Mouse (Mus musculus): ENCODE data around the gene Ribc1. TPM values are rescaled to one million over a fixed set of nuclear protein-coding genes. Genes with fewer than 3 reads are reported as not detected.
A peak's percentile ranks its signal among the peaks of the same experiment; 100 is the strongest.

Gene Ribc1
- polyA plus RNA-seq (2016; fragmentation: Nextera tagmentation; extraction: Ambion mirVana): 5.5 and 6.0 TPM in 2 replicates

- Histone ChIP-seq H3K4me2 (peak within 1 kb of the TSS; percentile 54), H3K27me3 (peaks cover 54% of the 10 kb centered on the region), H3K9ac (peak within 1 kb of the TSS; percentile 69), H3K9me3 (no peaks in the 10 kb centered on the region), H3K4me1 (peaks cover 12% of the 10 kb centered on the region), H3K36me3 (replicated peaks) (0 out of 2 replicates have a peak, but pooled peaks cover 2% of the 10 kb centered on the region), H3K4me3 (replicated peaks) (peak within 1 kb of the TSS; percentile 53), H3K27ac (peak within 1 kb of the TSS; percentile 88)
- ATAC-seq (ENCODE audit: low FRiP score): peak; percentile 98
- WGBS: 20% methylated on average over 64 of the region's 64 CpGs
Measured at GRCm38 (mm10) chrX:152016151-152017145, at the start of gene Ribc1, which contains the start of gene Smc1a. Gene Ribc1 (minus strand): TSS chrX:152016295. Gene Smc1a (plus strand): TSS chrX:152016428.

DNA sequence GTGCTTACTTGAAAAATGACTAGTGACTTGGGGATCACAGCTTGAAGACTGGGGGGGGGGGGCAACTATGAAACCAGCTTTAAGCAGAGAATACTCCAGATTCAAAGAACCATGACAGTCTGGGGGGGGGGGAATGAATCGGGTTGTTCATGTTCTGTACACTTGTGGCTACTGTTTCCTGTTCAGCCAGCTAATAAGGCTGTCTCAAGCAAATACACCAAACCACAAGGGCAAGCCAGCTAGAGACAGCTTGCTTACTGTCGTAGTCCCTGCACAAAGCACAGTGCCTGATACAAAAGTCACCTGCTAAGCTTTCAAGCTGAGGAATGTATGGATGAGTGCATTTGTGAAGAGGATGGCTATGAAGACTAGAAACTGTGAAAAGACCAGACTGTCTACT lies 49.6 kb upstream of the Ribc1 start:
- Histone ChIP-seq H3K27me3 (peaks cover 61% of the 10 kb centered on the region), H3K36me3 (replicated peaks) (peaks cover 20% of the 10 kb centered on the region), H3K4me1 (no peaks in the 10 kb centered on the region), H3K4me2 (no peak overlapping the region), H3K4me3 (replicated peaks) (no peak overlapping the region), H3K9ac (no peak overlapping the region), H3K27ac (no peak overlapping the region), H3K9me3 (no peaks in the 10 kb centered on the region)
- WGBS: 69% methylated on average over 2 of the region's 2 CpGs
- no peak for ATAC-seq (ENCODE audit: low FRiP score)

DNA sequence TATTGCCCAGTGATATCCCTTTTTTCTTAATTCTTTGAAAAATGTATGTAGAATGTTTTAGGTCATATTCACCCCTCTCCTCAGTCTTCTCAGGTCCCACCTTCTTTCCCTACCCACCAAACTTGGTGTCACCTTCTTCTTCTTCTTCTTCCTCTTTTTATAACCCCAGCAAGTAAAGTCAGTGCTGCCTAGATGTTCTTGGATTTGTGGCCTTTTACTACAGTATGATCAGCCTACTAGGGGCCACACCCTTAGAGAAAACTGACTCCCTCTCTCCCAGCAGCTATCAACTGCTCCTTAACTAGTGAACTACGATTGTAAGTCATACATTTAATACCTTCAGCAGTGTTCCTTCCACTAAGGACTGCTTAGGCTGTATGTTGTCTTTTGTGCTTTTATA lies 38.0 kb upstream of the Ribc1 start:
- Histone ChIP-seq H3K4me2 (no peak overlapping the region), H3K9me3 (no peaks in the 10 kb centered on the region), H3K9ac (no peak overlapping the region), H3K27ac (no peak overlapping the region), H3K4me3 (replicated peaks) (no peak overlapping the region), H3K27me3 (peaks cover 22% of the 10 kb centered on the region), H3K4me1 (no peaks in the 10 kb centered on the region), H3K36me3 (replicated peaks) (peaks cover 13% of the 10 kb centered on the region)
- 83% methylated on average over 1 of the region's 1 CpGs for WGBS
- ATAC-seq (ENCODE audit: low FRiP score): no peak

DNA sequence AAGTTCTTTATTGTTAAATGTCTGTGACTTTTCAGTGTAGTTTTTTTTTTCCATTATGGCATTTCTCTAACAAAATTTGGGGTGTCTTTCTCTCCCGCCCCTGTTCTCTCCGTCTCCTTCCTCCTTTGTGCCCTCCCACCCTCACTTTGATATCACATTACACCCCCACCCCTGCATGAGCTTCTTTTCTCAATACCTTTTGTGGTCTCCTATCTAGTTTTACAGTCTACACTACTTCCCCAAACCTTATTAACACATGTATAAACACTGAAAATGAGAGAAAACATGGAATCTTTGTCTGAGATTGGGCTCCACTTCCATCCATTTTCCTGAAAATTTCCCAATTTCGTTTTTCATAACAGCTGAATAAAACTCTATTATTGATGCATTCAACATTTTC lies 36.5 kb upstream of the Ribc1 start:
- Histone ChIP-seq H3K27ac (no peak overlapping the region), H3K4me1 (no peaks in the 10 kb centered on the region), H3K36me3 (replicated peaks) (peaks cover 11% of the 10 kb centered on the region), H3K9ac (no peak overlapping the region), H3K9me3 (no peaks in the 10 kb centered on the region), H3K4me2 (no peak overlapping the region), H3K4me3 (replicated peaks) (no peak overlapping the region), H3K27me3 (peaks cover 20% of the 10 kb centered on the region)
- WGBS: 83% methylated on average over 3 of the region's 3 CpGs
- ATAC-seq (ENCODE audit: low FRiP score): no peak

GRCm38 (mm10) chrX:152047230-152047629 lies 31.1 kb upstream of the Ribc1 start:
- no peaks in the 10 kb centered on the region for H3K4me1 ChIP-seq
- H3K4me3 ChIP-seq (replicated peaks): no peak overlapping the region
- H3K9me3 ChIP-seq: no peaks in the 10 kb centered on the region
- H3K4me2 ChIP-seq: no peak overlapping the region
- no peak overlapping the region for H3K9ac ChIP-seq
- no peak overlapping the region for H3K27ac ChIP-seq
- H3K36me3 ChIP-seq (replicated peaks): peaks cover 18% of the 10 kb centered on the region
- no peak for ATAC-seq (ENCODE audit: low FRiP score)
- peaks cover 28% of the 10 kb centered on the region for H3K27me3 ChIP-seq

DNA sequence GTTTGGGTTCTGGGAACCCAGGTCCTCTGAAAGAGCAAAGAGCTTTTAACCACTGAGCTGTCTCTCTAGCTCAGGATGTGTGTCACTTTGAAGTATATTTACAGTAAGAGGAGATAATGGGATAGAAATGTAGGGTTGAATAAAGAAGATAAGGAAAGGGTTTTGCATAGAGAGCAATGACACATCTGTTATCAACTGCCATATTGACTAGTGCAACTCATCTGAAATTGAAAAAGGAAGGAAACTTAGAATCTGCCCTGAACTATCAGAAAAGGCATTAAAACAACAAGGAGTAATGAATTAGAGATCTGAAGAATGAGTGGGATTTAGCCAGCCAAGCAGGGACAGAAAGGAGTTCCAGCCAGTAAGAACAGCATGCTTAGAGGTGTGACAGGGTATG lies 23.8 kb upstream of the Ribc1 start:
- H3K4me1 ChIP-seq: no peaks in the 10 kb centered on the region
- H3K27ac ChIP-seq: no peak overlapping the region
- H3K9me3 ChIP-seq: no peaks in the 10 kb centered on the region
- ATAC-seq (ENCODE audit: low FRiP score): no peak
- no peak overlapping the region for H3K9ac ChIP-seq
- no peak overlapping the region for H3K4me2 ChIP-seq
- peaks cover 37% of the 10 kb centered on the region for H3K36me3 ChIP-seq (replicated peaks)
- H3K27me3 ChIP-seq: peaks cover 36% of the 10 kb centered on the region
- H3K4me3 ChIP-seq (replicated peaks): no peak overlapping the region

DNA sequence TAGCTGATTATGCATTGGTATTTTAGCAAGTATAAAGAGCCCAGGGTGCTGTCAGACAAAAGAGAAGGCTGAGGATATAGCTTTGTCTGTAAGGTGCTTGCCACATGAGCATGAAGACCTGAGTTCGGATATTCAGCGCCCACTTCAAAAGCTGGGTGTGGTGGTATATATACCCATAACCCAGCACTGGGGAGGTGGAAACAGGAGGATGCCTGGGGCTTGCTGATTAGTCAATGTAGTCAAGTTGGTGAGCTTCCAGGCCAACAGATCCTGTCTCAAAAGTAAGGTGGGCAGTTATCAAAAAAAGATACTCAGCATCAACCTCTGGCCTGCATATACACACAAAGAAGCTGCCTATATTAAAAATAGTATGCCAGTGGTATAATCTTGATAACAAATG lies 3.2 kb upstream of the Ribc1 start:
- WGBS: 92% methylated on average over 2 of the region's 2 CpGs
- H3K27me3 ChIP-seq: peaks cover 50% of the 10 kb centered on the region

GRCm38 (mm10) chrX:152017186-152017585 lies 1.1 kb upstream of the Ribc1 start:
- Histone ChIP-seq H3K9ac (peak overlapping the region; percentile 69), H3K4me2 (peak overlapping the region; percentile 54), H3K4me1 (peaks cover 12% of the 10 kb centered on the region), H3K27me3 (peaks cover 50% of the 10 kb centered on the region), H3K36me3 (replicated peaks) (0 out of 2 replicates have a peak, but pooled peaks cover 2% of the 10 kb centered on the region), H3K4me3 (replicated peaks) (peak overlapping the region; percentile 53), H3K27ac (no peak overlapping the region; the same call in 1 of the 2 replicates), H3K9me3 (no peaks in the 10 kb centered on the region)
- no peak for ATAC-seq (ENCODE audit: low FRiP score)
- WGBS: 34% methylated on average over 14 of the region's 14 CpGs

More for the DNA sequence above, 3.2 kb upstream of the Ribc1 start:
- Histone ChIP-seq H3K4me3 (replicated peaks) (no peak overlapping the region), H3K4me2 (no peak overlapping the region), H3K4me1 (peaks cover 12% of the 10 kb centered on the region), H3K27ac (no peak overlapping the region), H3K9ac (no peak overlapping the region), H3K36me3 (replicated peaks) (0 out of 2 replicates have a peak, but pooled peaks cover 7% of the 10 kb centered on the region), H3K9me3 (no peaks in the 10 kb centered on the region)
- no peak for ATAC-seq (ENCODE audit: low FRiP score)

GRCm38 (mm10) chrX:152015752-152016150 lies 344 bp downstream of the Ribc1 start:
- Histone ChIP-seq H3K9me3 (no peaks in the 10 kb centered on the region), H3K27ac (peak overlapping the region; percentile 88), H3K4me3 (replicated peaks) (peak overlapping the region; percentile 53), H3K9ac (peak overlapping the region; percentile 69), H3K4me1 (peaks cover 12% of the 10 kb centered on the region), H3K4me2 (peak overlapping the region; percentile 54), H3K36me3 (replicated peaks) (0 out of 2 replicates have a peak, but pooled peaks cover 2% of the 10 kb centered on the region), H3K27me3 (peaks cover 56% of the 10 kb centered on the region)
- ATAC-seq (ENCODE audit: low FRiP score): no peak; the same call in 1 of the 2 replicates
- WGBS: 21% methylated on average over 11 of the region's 11 CpGs

GRCm38 (mm10) chrX:152007863-152008262 lies 8.2 kb downstream of the Ribc1 start:
- peaks cover 6% of the 10 kb centered on the region; the same call in 1 of the 2 replicates for H3K36me3 ChIP-seq (replicated peaks)
- 88% methylated on average over 1 of the region's 1 CpGs for WGBS
- H3K4me2 ChIP-seq: no peak overlapping the region
- peaks cover 73% of the 10 kb centered on the region for H3K27me3 ChIP-seq
- no peaks in the 10 kb centered on the region for H3K9me3 ChIP-seq
- no peak overlapping the region for H3K27ac ChIP-seq
- H3K4me1 ChIP-seq: no peaks in the 10 kb centered on the region
- no peak overlapping the region for H3K4me3 ChIP-seq (replicated peaks)
- no peak overlapping the region for H3K9ac ChIP-seq
- ATAC-seq (ENCODE audit: low FRiP score): no peak

- peak overlapping the region; percentile 46 for H3K4me3 ChIP-seq (replicated peaks)
- peaks cover 80% of the 10 kb centered on the region for H3K27me3 ChIP-seq
- no peak overlapping the region for H3K27ac ChIP-seq
- no peaks in the 10 kb centered on the region for H3K4me1 ChIP-seq
- no peak for ATAC-seq (ENCODE audit: low FRiP score)
- 81% methylated on average over 2 of the region's 2 CpGs for WGBS
- peaks cover 6% of the 10 kb centered on the region; the same call in 1 of the 2 replicates for H3K36me3 ChIP-seq (replicated peaks)
- H3K4me2 ChIP-seq: peak overlapping the region; percentile 63
- no peak overlapping the region for H3K9ac ChIP-seq
- no peaks in the 10 kb centered on the region for H3K9me3 ChIP-seq
Measured at GRCm38 (mm10) chrX:152002865-152003264, 13.2 kb downstream of the Ribc1 start.

All from forebrain, embryonic 12.5 days (tissue).